Mouse (Mus musculus) cerebellum, postnatal 25 days (tissue): ENCODE measurements at regions not wholly inside any gene's neighbourhood (a gene's known extent, or its start where the extent isn't known, plus 50 kb on each side); places are given as distances from the start of the nearest gene placed in this dataset.

Experiments used
- DNase-seq, 2 experiments: peaks; one replicate each; pipeline ENCODE4 v3.0.0; 2021; ENCODE audit warnings: mixed read lengths in 2 of 2

DNA sequence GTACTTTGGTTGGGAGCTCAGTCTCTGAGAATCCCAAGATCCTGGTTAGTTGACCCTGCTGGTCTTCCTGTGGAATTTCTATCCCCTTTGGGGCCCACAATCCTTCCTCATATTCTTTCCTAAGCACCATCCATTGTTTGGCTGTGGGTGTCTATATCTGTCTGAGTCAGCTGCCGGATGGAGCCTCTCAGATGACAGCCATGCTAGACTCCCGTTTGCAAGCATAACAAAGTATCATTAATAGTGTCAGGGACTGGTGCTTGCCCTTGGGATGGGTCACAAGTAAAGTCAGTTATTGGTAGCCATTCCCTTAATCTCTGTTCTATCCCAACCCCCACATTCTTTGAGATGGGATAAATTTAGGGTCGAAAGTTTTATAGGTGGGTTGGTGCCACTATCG is 382.1 kb upstream of the Pou3f3 start:
- no peak for DNase-seq

DNA sequence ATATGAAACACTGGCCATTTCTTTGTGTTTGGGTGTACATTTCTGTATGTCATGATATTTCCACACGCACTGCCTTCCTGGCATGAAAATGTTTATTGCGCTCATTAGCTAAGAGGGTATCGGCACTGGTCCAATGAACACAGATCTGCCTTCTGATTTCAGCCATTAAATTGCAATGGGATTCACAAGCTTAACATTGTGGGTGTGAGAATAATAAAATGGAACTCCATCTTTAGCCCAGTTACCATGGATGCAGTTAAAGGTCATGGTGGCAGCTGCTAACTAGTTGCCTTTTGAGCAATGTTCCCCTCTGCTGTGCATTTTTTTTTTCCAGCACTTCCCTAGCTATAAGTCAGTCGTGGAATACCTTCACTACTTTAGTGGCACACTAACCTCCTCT is 343.7 kb upstream of the Pou3f3 start:
- no peak for DNase-seq

DNA sequence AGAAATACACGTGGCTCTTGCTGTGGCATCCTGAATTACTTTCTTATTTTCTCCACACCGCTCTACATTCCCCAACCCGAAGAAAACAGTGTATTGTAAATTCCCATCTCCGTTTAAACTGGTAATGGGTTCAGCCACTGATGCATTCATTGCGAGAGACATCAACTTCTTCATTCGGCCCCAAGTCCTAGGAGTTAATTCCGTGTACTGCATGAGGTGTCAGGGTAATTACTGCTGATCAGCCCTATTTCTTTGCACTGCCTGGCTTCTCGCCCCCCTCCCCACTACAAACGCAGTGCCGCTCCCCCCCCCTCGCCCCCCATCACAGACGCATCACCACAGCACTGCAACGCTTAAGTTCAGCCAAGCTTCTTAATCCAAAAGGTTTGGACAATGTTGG is 343.2 kb upstream of the Pou3f3 start:
- no peak for DNase-seq

DNA sequence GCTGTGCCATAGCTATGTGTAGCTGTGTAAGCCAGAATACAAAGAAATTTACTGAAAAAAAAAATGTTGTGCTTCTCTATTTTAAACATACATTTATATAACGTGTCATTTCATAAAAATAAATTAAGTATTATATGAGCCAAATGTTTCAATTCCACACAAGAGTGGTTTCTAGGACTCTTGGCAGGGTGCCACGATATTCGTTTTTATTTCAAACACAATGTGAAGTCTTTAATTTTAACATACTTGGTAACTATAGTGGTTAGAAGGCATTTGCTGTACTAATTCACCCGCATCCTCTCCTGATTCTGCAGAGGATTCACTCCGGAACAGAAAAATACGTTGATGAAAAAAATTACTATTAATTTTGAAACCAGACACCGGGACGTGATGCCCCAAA is 342.5 kb upstream of the Pou3f3 start:
- peak in 1 of 2 experiments; percentile 18 for DNase-seq

DNA sequence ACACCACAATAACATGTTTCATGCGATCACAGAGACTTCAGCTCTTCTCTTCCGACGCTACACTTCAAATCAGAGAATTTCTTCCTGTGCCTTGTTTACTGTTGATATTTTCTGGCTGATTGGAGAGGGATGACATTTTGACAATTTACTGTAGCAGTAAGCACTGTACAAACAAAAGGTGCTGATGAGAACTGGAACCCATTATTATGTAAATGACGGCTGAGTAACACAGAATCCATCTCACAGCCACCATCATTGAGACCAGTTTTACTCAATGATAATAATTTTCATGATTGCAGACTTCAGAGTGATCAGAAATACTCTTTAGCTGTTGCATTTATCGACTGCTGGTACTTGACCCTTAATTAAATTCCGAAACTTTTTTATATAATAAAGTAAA is 341.5 kb upstream of the Pou3f3 start:
- no peak for DNase-seq

DNA sequence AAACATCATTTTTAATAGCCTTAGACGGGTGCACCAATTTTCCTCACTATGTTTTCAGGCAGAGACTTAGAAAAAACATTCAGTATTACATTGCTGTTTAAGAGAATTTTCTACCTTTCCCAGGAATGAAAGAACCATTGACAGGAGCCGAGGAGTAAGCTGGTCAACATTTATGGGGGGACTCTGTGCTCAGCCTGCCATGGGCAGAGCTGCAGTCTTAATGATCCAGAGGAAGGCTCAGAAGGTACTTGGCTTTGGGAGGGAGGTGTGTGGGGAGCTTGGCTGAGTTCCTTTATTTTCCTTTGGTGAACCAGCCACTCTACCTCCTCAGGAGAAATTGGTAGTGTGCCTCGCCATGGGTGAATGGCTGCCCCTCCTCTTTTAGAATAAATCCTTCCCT is 333.1 kb upstream of the Pou3f3 start:
- no peak for DNase-seq

DNA sequence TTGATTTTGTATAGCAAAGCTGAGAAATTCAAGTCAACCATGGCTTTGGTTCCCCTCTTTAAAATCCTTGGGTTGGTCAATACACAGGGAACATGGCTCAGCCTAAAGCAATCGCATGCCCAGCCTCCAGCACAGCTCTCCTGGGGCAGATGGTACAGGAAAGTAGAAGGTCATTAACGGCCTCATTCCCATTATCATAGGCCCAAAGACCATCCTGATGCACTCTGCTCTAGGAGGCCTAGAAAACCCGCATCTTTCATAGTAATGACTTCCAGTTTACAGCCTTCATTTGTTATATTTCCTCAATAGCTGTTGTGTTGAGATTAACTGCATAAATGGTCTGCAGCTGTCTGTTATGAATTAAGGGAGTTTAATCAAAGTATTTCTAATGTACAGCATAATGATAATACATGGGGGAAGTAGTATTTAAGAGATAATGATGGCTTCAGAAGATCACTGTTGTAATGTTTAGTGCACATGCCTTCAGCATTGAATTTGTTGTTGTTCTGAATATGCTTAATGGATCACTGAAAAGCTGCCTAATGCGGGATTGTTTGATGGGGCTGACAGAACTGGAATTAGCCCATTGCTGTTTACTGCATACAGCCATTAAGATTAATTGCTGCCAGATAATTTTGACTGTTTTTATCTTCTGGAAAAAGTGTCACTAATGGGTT is 329.8 kb upstream of the Pou3f3 start:
- no peak for DNase-seq

DNA sequence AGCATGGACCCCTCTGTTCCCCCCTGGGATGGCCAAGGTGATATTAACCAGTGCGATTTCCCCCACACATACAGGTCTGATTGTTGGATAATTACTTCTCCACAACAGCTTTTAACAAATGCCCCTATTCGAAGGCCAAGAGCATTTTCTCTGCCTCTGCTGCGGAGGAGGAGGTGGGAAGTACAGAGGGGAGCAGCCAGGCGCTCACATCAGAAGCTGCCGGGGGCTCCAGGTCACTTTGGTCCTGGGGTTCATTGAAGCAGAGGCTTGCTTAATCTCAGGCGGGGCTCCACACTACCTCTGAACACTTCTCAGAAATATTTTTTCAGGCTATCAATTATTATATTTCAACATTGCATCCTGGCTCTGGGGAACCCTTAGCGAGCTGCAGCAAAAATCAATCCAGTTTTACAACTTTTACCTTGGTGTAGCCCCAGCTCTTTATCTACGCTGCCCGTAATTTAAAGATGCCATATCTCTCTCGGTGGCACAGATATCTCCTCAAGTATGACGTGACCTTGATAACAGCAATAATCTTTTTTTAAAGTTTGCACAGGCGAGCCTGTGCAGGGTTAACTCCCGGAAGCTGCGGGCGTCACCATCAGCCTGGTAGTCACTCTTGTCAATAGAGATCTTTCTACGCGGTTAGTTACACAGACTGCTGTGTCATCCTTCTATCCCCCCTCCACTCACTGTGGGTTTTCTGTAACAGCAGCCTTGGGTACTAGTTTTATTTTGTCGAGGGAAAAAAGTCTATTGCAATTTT is 307.5 kb upstream of the Pou3f3 start:
- DNase-seq: no peak

DNA sequence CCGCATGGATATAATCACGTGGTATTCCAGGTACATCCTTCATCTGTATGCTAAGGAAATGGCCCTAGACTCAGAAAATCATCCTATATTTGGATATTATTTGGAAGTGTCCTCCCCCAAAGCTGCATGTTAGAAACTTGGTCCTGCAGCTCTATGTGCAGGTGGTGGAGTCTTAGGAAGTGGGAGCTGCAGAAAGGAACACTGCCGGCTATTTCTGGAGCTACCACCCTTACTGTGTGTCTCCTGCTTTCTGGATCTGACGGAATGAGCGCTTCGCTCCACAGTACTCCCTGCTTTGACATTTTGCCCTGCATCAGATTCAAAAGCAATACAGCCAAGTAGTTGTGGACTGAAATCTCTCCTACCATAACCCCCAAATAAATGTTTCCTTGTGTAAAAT is 306.8 kb upstream of the Pou3f3 start:
- DNase-seq: no peak

DNA sequence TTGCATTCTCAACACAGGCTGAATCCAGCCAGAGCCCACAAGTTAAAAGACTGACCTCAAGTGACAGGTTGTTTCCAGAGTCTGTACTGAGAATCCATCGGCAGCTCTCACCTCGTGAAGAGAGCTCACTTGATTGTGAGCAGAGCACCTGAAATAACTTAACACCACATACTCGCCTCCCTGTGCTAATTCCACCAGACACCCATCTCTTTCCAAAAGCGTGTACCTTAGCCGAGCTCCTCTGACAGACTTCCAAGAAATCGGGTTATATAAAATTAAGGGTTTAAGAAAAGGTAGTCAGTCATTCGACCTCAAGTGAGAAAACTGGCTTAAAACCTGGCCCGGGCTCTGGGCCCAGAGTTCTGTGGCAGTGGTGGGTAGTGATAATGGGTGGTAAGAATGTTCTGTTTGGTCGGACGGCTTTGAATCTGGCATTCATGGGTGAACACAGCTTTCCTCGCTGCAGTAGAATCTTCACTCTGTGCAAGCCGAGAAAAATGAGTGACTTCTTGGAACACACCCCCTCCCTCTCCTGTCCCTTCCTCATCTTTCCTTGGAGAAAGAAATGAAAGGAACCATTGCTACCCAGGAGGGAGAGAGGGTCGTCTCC is 299.8 kb upstream of the Pou3f3 start:
- no peak for DNase-seq

DNA sequence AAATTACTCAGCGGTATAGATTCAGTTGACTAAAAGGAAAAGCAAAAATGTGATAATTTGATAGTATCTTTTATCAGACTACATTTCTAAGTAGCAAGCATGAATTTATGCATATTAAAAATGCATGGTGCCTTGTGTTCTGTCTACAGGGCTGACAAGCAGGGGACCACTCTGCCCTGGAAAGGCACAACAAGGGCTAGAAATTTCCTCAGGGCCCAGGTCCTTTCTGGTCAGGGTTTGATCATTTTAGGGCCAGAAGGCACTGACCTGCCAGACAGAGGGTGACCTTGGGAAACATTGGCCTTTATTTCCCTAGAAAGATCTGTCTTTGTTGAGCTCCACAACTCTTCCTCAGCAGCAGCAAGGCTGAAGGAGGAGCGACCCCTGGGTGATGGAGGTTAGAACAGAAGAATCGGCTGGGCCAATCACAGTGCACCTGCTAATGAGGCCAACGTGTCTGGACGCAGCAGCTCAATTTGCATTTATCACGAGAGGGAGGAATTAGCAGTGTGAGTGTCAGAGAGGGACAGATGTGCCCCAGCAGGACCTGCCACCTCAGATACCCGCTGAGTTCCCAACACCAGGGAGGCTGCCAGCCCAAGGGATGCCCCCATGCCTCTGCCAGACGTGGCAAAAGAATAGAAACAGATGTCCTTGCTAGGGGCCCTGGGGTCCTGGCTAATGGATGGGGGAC is 297.0 kb upstream of the Pou3f3 start:
- no peak for DNase-seq

DNA sequence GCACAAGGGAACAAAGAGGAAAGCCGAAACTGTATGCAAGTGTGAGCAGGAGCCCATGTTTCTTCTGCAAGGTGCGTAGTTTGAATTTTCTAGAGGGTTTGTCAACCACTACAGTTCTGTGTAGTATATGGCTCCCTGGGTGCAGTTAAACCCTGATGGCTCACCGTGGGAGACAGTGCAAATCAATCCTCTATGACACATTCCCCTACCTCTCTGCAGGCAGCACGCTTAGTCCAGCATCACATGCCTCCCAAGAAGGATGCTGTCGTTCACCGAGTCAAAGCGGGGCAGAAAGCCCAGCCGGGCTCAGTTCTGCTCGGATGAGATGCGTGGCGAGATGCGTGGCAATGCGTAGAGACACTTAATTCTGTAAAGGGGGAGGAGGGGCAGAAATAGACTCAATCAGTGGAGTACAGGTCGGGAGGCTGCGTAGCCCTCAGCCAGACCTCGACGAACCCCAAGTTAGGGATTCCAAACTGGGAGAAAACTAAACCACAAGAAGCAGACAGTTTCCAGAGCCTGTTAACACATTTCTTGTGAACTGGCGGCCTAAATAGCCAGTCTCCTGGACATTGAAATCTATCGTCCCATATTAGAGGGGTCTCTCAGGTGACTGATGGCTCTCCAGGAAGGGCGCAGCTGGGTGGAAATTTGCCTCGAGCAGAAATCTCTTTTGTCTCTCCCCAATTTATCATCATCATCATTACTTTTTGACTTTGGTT is 279.6 kb upstream of the Pou3f3 start:
- no peak for DNase-seq

DNA sequence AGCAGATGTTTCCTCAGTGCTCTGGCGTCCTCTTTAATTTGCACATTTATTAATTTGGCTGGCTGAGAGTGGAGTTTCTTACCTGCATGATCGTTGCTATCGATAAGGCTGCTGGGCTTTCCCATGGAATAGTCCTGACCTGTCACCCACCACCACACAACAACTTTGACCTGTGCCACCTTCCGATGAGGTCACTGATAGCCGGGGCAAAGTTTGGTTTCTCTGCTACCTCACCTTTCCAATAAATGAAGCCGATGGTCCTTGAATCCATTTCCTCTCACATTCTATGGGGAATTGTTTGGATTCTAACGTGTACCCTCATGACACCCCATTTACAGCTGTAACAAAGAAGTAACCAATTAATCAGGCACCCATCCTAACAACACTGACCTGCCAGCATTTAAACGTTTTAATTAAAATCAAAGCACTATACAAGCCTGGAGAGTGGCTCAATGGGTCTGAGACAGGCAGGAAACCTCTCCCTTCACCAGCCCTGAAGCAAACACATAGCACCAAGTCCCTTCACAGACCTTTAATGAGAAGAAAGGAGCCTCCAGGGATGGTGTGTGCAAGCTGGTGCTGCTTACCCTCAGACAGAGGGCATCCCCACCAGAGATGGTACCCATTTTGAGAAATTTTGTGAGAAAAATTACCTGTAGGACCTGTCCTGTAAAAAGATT is 278.9 kb upstream of the Pou3f3 start:
- DNase-seq: no peak

DNA sequence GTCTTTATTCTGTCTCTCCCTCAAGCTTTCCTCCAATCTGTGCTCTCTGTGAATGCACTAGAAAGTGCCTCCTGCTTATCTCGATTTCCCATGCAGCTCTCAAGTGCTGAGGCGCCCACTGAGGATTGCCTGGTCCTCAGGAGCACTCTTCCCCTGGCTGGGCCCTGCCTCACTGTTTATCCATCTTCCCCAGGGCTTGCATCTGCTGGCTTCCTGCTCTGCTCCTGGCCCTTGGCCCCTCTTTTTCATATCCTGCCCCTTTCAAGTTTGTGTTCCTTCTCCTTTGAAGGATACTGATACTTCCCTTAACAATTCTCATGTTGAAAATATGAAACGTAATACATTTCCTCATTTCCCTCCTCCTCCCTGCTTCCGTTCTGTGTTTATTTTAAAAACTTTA is 277.8 kb upstream of the Pou3f3 start:
- no peak for DNase-seq

DNA sequence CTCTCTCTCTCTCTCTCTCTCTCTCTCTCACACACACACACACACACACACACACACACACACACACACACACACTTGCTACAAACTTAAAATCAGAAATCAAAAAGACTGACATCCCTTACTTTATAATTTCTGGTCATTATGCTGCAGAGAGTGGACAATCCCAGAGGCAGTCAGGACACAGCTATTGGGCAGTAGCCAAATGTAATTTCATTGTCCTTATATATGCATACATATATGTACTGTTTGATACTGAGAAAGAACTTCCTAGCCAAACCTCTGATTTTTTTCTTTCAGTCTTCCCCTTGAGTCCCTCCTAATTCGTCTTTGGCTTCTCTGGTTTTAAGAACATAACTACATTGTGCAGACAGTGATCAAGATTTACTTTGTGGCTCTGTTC is 277.3 kb upstream of the Pou3f3 start:
- no peak for DNase-seq

DNA sequence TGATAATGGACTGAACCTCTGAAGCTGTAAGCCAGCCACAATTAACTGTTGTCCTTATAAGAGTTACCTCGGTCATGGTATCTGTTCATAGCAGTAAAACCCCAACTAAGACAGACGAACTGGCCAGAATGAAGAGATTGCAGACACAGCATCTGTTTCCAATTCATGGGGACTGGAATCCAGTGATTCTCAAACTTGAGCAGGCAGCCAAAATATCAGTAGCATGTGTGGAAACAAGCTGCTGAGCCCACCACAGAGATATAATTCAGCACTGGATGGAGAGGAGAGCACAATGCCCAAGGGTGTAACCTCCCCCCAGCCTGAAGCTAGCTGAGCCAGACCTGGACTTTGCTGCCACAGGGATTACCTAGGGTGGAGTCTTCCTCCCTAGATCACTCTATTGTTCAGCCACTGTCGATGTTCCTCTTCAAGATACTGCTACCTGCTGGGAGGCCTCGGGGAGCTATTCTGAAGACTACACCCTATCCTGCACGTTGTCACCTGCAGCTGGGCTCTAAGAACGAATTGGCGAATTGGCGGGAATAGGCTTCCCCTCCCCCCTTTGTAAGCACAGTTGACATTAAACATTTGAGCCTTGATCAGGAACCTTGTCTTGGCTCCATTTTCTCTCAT is 259.1 kb upstream of the Pou3f3 start:
- no peak for DNase-seq

DNA sequence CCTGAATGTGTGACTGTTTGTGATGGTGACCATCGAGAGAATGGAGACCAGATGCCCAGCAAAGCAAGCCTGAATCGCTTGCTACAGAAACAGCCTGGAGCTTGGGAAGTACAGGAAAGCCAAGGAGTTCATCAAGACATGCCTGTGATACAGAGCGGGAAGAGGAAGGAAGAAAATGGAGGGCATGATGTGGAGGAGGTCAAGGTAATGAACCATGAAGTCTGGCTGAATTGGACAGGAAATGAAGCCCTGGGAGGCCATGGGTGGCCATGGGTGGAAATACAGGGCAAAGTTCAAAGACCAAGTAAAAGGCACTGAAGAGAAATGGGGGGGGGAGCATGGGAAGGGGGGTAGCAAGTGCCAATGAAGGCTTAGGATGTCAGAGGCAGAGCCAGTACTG is 227.2 kb upstream of the Pou3f3 start:
- no peak for DNase-seq

DNA sequence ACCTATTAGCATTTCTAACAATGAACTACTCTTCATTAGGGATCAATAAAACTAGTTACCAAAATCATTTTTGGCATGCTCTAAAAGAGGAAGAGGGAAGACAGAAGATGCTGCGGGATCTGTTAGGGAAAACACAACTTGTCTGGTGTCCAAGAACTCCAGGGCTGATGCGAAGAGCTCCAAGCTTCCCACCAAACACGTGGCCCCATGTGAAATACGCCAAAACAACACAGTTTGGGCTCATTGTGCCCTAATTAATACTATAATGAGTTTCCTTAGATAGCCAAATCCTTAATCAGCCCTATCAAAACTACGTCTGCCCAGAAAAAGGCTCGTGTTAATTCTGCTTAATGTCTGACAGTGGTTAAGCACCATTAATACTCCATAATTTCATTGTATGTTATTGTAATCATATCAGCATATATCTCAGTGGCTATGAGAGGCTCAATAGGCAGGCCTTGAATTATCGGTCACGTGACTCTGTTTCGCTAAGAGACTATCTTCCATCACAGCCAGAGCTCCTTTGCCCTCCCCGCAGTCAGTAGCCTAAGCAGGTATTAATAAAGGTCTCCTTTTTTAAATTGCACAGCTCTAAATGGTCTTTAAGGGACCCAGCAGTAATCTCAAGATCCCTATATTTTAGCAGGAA is 223.6 kb upstream of the Pou3f3 start:
- no peak for DNase-seq

DNA sequence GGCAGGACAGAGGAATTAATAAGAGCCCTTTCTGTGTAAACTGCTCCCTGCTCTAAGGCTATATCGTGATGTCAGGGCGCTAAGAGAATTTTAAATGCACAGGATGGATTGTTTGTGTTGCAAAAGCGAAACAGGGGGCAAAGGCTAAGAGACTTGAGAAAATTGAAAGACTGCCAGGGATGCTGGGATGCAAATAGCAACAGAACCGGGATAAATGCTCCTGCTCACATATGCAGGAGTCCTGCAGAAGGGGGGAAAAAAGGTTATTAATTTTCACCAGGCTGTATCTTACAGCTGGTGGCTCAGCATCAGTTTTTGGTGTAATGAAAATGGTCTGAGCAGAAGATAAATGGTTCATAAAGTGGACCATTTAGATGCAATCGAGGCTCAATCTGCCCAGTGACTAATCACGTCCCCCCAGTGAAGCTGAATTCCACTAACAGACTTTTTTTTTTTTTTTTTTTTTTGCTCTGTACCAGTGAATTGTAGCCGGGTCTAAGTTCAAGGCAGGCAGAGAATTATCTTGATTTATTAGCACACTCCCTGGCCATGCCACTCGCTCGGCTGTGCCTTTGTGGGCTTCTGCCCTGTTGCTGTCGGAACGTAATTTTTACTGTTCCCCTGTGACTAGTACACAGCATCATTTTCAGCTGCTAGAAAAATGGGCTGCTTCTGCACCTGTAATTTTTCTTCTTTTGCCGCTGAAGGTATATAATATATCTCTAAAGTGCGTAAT is 222.9 kb upstream of the Pou3f3 start:
- no peak for DNase-seq

DNA sequence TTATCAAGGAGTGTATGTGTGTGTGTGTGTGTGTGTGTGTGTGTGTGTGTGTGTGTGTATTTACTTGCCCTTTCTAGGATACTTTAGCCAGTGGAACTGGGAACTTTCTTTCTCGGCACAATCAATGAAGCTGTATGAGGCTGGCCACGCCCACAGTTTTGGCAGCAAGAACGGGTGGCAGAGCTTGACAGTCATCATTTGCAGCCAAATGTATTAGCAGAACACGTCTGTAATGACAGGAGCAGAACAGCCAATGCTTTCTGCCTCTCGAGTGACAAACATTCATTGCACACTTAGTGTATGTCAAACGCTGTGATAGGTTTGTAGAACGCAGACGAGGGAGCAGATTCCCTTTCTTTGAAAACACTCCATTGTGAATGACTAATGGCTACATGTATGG is 221.4 kb upstream of the Pou3f3 start:
- no peak for DNase-seq

DNA sequence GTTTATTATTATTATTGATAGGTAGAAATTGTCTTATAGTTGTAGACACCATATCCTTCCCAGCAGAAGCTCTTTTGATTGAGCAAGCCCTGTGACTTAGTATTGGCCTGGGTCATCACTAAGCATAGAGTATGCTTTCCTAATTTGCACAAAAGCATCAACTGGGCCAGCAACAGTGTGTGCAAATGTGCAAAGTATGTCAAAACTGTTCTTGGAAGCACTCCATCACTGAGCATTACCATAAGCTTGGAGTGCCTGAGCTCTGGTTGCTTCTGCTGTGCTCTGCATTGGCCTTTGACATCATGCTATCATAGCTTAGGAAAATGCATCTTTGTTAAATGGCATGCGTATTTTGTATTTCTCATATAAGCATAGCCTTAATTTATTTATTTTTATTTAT is 220.7 kb upstream of the Pou3f3 start:
- no peak for DNase-seq
